Mouse (Mus musculus): Measurements from ENCODE around the gene Tdp1.
A peak's percentile ranks its signal among the peaks of the same experiment; 100 is the strongest.

Tdp1 gene

DNA sequence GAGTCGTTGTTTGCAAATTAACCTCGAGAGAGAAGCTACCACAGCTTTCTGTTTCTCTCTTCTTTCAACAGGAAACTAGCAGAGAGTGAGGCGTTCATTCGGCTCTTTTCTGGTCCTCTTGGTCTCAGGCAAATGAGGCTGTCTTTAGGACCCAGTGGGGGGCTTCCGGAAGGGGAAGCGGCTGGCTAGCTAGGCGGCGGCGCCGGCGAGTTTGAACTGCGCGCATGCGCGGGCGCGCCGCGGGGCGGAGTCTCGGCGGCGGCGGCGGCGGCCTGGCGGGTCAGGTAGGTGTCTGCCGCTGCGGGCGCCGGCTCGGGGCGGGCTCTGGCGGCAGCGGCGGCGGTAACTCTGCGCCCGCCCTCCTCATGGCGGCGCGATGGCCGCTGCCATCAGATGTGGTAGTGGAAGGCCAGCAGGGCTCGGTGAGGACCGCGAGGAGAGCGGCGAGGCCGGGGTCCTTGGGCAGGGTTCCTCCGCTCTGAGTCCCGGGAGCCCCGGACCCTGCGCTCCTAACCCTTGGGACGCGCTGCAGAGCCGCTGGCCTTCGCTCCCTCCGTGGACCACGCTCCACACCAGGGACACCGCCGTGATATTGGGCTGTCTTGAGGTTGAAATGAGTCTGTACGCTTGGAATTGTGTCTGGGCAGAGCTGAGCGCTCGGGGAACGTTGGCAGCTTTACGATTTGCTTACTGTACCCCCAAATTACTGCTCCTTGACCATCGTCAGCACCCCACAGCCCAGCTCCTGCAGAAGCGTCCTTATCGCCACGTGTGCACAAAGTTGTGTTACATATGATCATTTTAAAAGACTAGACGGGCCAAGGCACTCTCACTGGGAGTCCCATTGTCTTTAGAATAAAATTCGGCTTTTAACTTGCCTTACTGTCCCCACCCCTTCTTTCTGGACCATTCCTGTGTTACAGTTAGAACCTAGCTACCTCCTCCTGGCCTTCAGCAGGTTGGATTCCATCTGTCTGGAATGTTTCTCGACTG, at the start of gene Tdp1, which contains the start of gene Efcab11:
Gene Tdp1, plus strand, starts transcription at position 249 of the 993 bp plus-strand sequence.
Gene Efcab11, minus strand, starts transcription at position 171 of the 993 bp plus-strand sequence.
- peak; percentile 97 for DNase-seq

- DNase-seq, result peak; percentile 69
These were observed 47.7 kb upstream of the Tdp1 start for GRCm38 (mm10) chr12:99836404-99837131.

DNA sequence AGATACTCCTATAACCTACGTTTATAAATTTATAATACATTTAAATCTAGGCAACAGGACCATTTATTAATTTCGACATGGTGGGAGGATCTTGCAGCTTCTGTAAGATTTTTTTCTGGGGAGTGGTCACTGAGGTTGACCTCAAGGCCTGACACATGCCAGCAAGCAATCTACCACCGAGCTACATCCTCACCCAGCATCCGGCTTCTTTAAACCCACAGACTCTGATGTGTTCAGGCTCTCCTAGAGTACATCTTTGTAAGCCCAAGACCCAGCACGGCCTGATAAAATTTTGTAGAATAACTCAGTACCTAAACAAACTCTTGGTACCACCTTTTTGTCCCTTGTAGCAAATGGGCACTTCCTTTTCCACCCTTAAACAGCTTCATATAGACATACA, 46.8 kb upstream of the Tdp1 start:
- DNase-seq, result no peak

GRCm38 (mm10) chr12:99838109-99838508, 46.2 kb upstream of the Tdp1 start:
- no peak for DNase-seq

- peak; percentile 41 for DNase-seq
These were observed 45.6 kb upstream of the Tdp1 start for GRCm38 (mm10) chr12:99838703-99839102.

DNA sequence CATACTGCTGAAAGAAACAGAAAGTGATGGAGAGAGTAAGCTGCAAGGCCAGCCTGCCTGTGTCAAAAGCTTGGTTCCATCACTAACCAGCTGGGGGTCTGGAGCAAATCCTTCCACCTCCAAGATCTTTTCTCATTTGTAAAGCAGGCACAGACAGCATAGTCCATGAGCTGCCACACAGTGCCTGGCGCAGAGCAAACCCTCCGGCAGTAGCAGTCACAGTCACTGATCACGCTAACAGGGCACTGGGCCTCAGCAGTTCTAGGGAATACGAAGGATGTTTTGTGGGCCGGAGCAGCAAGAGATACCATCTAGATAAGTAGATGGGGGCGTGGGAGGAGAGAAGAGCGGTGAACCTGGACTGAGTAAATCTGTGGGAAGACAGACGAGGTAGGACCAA, 39.4 kb upstream of the Tdp1 start:
- no peak for DNase-seq

GRCm38 (mm10) chr12:99849996-99850395, 34.3 kb upstream of the Tdp1 start:
- no peak for DNase-seq

DNA sequence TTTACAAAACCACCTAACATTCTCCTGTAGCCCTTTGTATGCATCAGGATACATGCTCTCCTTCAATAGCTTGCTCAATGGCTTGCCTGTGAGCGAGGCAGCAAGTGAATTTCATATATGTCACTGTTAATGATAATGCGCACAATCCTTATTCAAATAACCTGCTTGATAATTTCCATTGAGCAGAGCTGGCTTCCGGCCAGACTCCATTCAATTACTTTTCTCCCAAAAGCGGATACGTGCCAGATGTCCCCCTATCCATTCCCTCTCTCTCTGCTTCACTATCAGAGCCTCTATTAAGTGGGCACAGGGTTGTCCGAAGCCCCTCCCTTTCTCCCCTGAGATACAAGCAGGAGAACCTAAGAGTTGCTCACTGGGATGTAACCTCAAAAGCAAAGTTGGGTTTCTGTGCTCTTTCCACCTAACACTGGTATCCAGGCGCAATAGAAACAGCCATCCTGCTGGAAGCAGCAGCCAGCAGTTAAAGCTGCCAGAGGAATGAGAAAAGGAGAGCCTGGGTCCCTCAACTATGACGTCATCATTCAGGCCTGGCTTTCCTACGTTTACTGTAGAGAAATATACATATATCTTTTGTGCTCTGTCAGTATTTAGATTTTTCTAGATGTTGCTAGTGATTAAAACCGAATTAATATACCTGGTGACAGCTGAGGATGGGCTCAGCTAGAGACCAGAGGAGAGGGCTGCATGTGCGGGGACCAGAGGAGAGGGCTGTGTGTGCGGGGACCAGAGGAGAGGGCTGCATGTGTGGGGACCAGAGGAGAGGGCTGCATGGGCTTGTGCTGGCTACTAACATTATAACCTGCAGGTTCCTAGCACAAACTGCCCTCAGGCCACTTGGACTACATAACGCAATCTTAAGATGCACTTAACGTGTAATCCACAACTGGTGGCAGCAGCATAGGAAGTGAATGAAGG, 30.7 kb upstream of the Tdp1 start:
- DNase-seq, result no peak

GRCm38 (mm10) chr12:99856011-99856410, 28.3 kb upstream of the Tdp1 start:
- no peak for DNase-seq

GRCm38 (mm10) chr12:99858664-99859063, 25.7 kb upstream of the Tdp1 start:
- no peak for DNase-seq

GRCm38 (mm10) chr12:99859391-99860100, 24.8 kb upstream of the Tdp1 start:
- DNase-seq, result peak; percentile 9

- DNase-seq, result peak; percentile 41
These were observed 23.3 kb upstream of the Tdp1 start for GRCm38 (mm10) chr12:99860981-99861380.

DNA sequence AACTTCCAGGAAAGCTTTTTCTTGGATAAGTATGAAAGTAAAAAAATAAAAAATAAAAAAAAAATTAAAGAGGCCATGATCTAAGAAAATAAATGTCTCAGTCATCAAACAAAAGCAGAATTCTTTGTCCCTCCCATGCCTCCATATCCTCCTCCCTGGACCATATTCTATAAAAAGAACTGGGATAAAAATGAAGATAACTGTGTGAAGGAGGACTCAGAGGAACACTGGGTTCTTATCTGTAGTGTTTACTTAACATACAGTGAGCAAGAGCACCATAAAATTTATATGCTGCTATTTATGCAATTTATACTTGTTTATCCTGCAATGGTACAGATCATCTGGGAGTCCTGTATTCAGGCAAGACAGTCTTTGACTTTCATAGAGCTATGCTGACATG, 19.7 kb upstream of the Tdp1 start:
- DNase-seq, result no peak

DNA sequence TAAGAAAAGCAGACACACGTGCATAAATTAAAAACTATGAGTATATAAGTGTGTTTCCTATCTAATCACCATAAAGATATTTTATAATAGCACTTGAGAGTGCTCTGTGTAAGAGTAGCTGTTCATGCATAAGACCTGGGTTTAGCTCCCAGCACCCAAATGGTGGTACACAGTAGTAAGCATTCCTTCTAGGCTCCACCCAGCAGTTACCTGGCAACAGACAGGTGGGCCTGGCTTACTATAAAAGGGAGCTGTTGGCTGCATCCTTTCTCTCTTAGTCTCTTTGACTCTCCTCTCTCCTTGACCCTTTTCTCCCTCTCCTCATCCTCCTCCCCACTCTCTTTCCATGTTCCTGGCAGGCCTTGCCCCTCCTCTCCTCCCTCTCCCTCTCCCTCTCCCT, 15.5 kb upstream of the Tdp1 start:
- no peak for DNase-seq

DNA sequence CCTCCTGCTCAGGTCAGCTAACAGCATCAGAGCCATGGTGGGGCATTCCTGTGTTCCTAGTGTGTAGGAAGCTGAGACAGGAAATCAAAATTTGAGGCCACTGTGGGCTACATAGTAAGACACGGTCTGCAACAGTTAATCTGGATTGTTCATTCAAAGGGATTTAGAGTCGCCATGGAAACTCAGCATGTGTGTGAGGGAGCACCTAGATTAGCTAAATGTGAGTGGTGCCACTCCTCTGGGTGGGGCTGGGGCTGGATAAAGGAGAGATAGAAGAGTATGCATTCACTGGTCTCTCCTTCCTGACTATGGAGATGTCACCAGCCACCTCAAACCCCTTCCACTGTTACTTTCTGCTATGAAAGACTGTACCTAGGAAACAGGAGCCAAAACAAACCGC, 10.9 kb upstream of the Tdp1 start:
- peak; percentile 16 for DNase-seq

DNA sequence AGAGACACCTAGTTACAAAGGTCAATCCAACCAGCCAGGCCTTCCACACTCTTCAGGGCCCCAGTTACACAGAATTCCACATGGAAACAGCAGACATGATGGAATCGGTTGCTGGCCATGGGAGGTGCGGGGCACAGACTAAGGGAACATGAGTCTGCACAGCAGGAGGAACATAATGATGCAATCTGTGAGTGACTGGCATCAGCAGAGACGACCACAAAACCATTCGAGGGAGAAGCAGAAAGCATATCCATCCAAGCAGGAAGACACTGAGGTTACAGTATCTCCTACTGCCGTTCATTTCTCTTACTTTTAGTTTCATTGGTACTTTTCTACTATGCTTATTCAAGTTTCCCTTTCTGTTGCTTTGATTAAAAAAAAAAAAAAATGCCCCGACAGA, 9.7 kb upstream of the Tdp1 start:
- DNase-seq, result no peak

- DNase-seq, result peak; percentile 98
These were observed 1.2 kb upstream of the Tdp1 start for GRCm38 (mm10) chr12:99883000-99883712.

GRCm38 (mm10) chr12:99883713-99884105, 608 bp upstream of the Tdp1 start:
- DNase-seq, result no peak

- DNase-seq, result peak; percentile 7
These were observed 1.1 kb downstream of the Tdp1 start for GRCm38 (mm10) chr12:99885282-99885901.

DNA sequence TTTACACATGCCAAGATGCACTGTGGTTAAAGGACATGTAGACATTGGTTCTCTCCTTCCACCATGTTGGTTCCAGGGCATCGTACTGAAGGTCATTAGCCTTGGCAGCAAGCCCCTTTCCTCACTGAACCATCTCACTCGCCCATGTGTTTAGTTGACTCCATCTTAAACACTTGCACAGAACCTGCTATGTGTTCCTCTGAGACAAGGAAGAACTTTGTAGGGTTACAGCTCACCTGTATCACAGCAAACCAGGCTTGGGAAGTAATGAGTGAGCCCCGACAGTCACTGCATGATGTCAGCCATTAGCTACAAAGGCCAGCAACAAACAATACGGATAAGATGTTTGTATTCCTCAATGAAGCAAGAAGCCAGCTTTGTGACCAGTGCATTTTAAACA, 13.5 kb downstream of the Tdp1 start:
- DNase-seq, result no peak
